Mouse (Mus musculus) inflammation-experienced regulatory T-cells, adult 6 months (primary cell): Measurements from ENCODE around the gene Ndufa11. TPM values are rescaled to one million over a fixed set of nuclear protein-coding genes. Genes with fewer than 3 reads are reported as not detected.

Source experiments
- ATAC-seq: one replicate; pipeline ENCODE4 v1.8.0; 2017
- polyA plus RNA-seq, 3 experiments: library from polyadenylated mRNA; unstranded; fragments of 100-300 nt; shearing (Covaris generic); gene quantifications; one replicate each; pipeline ENCODE4 v1.2.1; 2017

Ndufa11 gene
- polyA plus RNA-seq, 3 experiments from 2014 or later, result 216 to 257 (median 247) TPM

GRCm38 (mm10) chr17:56761077-56761476 is 43.5 kb downstream of the Ndufa11 start:
- no peak for ATAC-seq

DNA sequence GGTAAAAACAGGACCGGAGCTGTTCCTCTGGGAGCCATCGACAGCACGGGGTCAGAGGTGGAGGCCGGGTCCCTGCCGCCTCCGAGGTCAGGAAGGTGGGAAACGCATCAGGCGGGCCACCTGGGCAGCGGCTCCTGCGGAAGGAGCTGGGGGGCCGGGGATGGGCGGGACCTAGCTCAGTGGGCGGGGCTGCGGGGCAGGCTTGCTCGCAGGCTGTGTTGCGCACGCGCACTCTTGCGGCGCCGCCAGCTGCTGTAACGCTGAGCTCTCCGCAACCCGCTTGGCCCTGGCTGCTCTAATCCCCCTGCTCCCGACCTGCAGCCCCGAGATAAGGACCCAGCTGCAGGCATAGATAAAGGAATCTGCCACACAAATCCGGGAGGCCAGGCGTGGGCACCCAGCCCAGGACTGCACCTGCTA is 44.4 kb downstream of the Ndufa11 start:
- peak; percentile 36 for ATAC-seq

DNA sequence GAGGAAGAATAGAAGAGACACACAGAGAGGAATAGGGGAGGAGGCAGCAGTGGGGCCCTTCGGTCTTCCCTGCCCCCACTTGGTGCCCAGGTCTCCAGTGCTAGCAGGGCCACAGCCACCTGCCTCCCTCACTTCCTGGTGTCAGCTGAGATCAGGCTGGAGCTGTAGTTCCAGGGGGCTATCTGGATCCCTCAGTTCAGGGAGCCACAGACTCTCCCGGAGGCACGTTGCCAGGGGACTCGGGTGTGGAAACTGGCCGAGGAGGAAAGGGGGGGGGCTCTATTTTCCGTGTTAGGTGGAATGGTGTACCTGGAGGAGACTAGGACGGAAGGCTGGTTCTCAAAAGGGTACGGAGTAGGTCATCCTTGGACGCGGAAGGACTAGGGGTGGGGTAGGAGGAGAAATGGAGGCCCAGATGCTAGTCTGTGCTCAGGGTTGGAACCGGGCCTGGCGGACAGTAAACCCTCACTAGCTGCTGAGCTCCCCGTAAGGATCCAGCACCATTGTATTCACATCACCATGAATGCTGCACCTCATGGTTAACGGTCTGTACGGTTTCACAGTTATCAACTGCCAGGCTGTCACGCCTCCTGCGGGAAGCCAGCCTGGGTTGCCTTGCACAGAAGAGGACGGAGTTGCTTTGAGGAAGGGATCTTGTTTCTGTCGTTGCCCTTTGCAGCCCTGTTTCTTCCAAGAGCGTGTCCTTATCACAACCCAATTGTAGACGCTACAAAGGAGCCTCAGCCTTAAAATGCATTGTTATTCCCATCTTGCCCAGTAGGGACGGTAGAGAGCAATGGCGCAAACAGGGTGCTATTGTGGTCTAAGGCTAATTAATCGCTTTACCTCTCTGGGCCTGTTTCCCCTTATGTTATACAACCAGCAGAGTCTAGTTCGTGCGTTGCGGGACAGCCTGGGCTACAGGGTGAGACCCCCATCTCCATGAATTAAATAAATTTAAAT is 45.5 kb downstream of the Ndufa11 start:
- peak; percentile 25 for ATAC-seq

- ATAC-seq, result no peak
These were observed 46.2 kb downstream of the Ndufa11 start for GRCm38 (mm10) chr17:56763741-56764250.

GRCm38 (mm10) chr17:56764474-56765354 is 47.1 kb downstream of the Ndufa11 start, which contains the start of gene Dus3l:
TSS of gene Dus3l (plus strand) at chr17:56764757.
- peak; percentile 85 for ATAC-seq

GRCm38 (mm10) chr17:56765431-56765830 is 47.9 kb downstream of the Ndufa11 start:
- no peak for ATAC-seq

- ATAC-seq, result no peak
These were observed 49.3 kb downstream of the Ndufa11 start for GRCm38 (mm10) chr17:56766631-56767405.

DNA sequence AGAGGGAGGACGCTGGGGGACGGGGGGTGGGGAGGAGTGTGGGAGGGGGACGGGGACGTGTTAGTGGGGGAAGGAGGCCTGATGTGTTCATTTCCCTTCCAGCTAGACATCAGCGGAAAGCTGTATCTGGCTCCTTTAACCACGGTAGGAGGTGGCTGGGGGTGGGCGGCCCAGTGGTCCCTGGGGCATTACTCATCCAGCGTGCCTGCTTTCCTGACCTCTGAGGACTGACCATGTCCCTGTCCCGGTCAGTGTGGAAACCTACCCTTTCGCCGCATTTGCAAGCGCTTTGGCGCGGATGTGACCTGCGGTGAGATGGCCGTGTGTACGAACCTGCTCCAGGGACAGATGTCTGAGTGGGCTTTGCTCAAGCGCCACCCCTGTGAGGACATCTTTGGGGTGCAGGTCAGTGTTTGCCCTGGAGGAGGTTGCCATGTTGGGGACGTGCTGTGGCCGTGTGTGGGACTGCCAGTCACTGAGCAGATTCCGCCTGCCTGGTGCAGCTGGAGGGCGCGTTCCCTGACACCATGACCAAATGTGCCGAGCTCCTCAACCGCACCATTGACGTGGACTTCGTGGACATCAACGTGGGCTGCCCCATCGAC is 50.1 kb downstream of the Ndufa11 start:
- ATAC-seq, result no peak

DNA sequence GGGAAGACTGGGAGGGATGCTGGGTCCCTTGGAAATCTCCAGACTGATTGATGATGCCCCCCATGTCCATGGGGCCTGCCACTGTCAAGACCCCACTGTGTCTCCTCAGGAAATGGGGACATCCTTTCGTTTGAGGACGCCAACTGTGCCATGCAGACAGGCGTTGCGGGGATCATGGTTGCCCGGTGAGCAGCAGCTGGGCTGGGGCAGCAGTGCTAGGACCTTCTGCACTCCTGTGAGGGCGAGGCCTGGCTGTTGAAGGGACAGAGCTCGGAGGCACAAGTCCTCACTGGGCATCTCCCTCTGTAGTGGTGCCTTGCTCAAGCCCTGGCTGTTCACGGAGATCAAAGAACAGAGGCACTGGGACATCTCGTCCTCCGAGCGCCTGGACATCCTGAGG is 51.4 kb downstream of the Ndufa11 start:
- ATAC-seq, result no peak

DNA sequence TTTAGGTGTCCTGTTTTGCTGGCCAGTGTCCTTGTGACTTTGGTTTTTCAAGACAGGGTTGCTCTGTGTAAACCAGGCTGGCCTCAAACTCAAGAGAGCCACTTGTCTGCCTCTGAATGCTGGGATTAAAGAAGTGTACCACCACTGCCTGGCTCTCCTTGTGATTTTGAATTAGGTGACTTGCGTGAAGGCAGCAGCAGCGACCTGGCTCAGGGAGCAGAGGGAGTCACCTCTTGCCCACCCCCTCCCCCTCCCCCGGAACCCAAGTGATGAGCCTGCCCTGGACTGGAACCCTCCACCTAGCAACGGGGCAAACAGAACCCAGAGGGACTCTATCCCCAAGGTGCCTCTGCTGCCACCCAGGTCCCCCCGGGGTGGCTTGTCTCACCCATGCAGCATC is 52.4 kb downstream of the Ndufa11 start, which contains the start of gene Prr22:
TSS of gene Prr22 (plus strand) at position 301 of the 400 bp plus-strand sequence.
- ATAC-seq, result no peak

Other genes with a start within 250 kb of the Ndufa11 start
- gene Ptprs, start 241.3 kb upstream of the Ndufa11 start, polyA plus RNA-seq, result 10 to 100 TPM in 1 of 3 experiments, 1 to 10 TPM in 2; 7.2 to 10.9 (median 8.8) TPM
- gene Znrf4, start 205.3 kb upstream of the Ndufa11 start, polyA plus RNA-seq, result not detected
- 1 to 10 TPM in 2 of 3 experiments, under 1 TPM in 1; 0.67 to 4.4 (median 3.5) TPM for gene Gm20219, start 163.4 kb upstream of the Ndufa11 start, polyA plus RNA-seq
- gene Safb2, start 133.2 kb upstream of the Ndufa11 start, polyA plus RNA-seq, result 10 to 100 TPM; 35.0 to 55.9 (median 51.8) TPM
- gene Safb, start 132.9 kb upstream of the Ndufa11 start, polyA plus RNA-seq, result 10 to 100 TPM; 36.9 to 55.3 (median 39.7) TPM
- gene 2410015M20Rik, start 108.0 kb upstream of the Ndufa11 start, polyA plus RNA-seq, result 100 to 1,000 TPM; 203 to 308 (median 286) TPM
- gene Rpl36, start 104.4 kb upstream of the Ndufa11 start, polyA plus RNA-seq, result 1,000 to 10,000 TPM; 2,478 to 5,003 (median 4,913) TPM
- 1 to 10 TPM; 7.5 to 8.1 (median 8.1) TPM for gene Lonp1, start 90.9 kb upstream of the Ndufa11 start, polyA plus RNA-seq
- 1 to 10 TPM in 2 of 3 experiments, under 1 TPM in 1; 0.68 to 3.9 (median 3.3) TPM for gene Catsperd, start 89.6 kb upstream of the Ndufa11 start, polyA plus RNA-seq
- gene Ranbp3, start 44.5 kb upstream of the Ndufa11 start, polyA plus RNA-seq, result 10 to 100 TPM; 54.4 to 59.4 (median 58.4) TPM
- gene Vmac, start 255 bp downstream of the Ndufa11 start, polyA plus RNA-seq, result 1 to 10 TPM; 3.1 to 7.4 (median 3.8) TPM
- gene Nrtn, start 39.8 kb downstream of the Ndufa11 start, polyA plus RNA-seq, result not detected
- 10 to 100 TPM; 16.2 to 34.6 (median 34.0) TPM for gene Dus3l, start 47.0 kb downstream of the Ndufa11 start, polyA plus RNA-seq
- gene Prr22, start 52.5 kb downstream of the Ndufa11 start, polyA plus RNA-seq, result under 1 TPM; 0.59 to 0.79 (median 0.75) TPM
- 1 to 10 TPM in 2 of 3 experiments, under 1 TPM in 1; 0.62 to 3.3 (median 1.5) TPM for gene Rfx2, start 113.2 kb downstream of the Ndufa11 start, polyA plus RNA-seq
- gene Acsbg2, start 156.7 kb downstream of the Ndufa11 start, polyA plus RNA-seq, result not detected
- gene 1700061G19Rik, start 157.7 kb downstream of the Ndufa11 start, polyA plus RNA-seq, result under 1 TPM; 0.21 to 0.57 (median 0.28) TPM
- 1 to 10 TPM; 5.4 to 6.2 (median 5.6) TPM for gene Mllt1, start 217.6 kb downstream of the Ndufa11 start, polyA plus RNA-seq